Mouse (Mus musculus): ENCODE results near the gene Cdc42se1. TPM values are rescaled to one million over a fixed set of nuclear protein-coding genes. Genes with fewer than 3 reads are reported as not detected.

Cdc42se1 gene
- total and polyA plus RNA-seq, 3 experiments: 55.3 to 128 (median 71.1) TPM

- dilution Hi-C loops (cut with MboI; ENCODE audit: extremely low pct_ligation_motif_present, extremely low pct_unique_long_range_greater_than_20kb, low sequenced_read_pairs) (no loop called here), in situ Hi-C loops (cut with MboI; ENCODE audit: low pct_ligation_motif_present, low pct_unique_long_range_greater_than_20kb, low sequenced_read_pairs) (no loop called here)
- H3K4me1 ChIP-seq (ENCODE audit: control insufficient read depth in 1 of 2, insufficient read depth in 2 of 2): no peaks in the 10 kb centered on the region
- H3K27me3 ChIP-seq (replicated peaks): no peaks in the 10 kb centered on the region
- TF ChIP-seq RCOR1 (conservative IDR thresholded peaks at IDR 0.05; ENCODE audit: low read depth, low read length): no peak
- TF ChIP-seq PAX5 (IDR thresholded peaks at IDR 0.05; ENCODE audit: low read length): no peak
- no peak for TF ChIP-seq POLR2AphosphoS2 (IDR thresholded peaks at IDR 0.05; ENCODE audit: low read depth, low read length)
- no peak for TF ChIP-seq IRF4 (IDR thresholded peaks at IDR 0.05; ENCODE audit: low read depth, low read length)
- no peak for TF ChIP-seq HCFC1 (IDR thresholded peaks at IDR 0.05; ENCODE audit: low read depth, low read length)
- 0 out of 2 replicates have a peak, but pooled peaks cover 2% of the 10 kb centered on the region for H3K79me2 ChIP-seq (replicated peaks; ENCODE audit: control insufficient read depth, extremely low read depth, insufficient read depth, poor library complexity, severe bottlenecking)
- no peak overlapping the region for H3K4me3 ChIP-seq (replicated peaks in 1 of 3; ENCODE audit: low read depth in 2 of 3, low read length in 2 of 3, poor library complexity in 1 of 3)
- H3K9me3 ChIP-seq (replicated peaks; ENCODE audit: low read length): no peaks in the 10 kb centered on the region
- no peak overlapping the region for H3K4me2 ChIP-seq (ENCODE audit: insufficient read depth, low read depth, poor library complexity, severe bottlenecking)
- DNase-seq (ENCODE audit: extremely low read depth): no peak
- no peak overlapping the region for H3K27ac ChIP-seq (ENCODE audit: insufficient read depth, low read depth)
- H3K9ac ChIP-seq (ENCODE audit: insufficient read depth, low read depth): no peak overlapping the region
- peaks cover 37 to 82% of the 10 kb centered on the region in 2 experiments for H3K36me3 ChIP-seq (replicated peaks in 1 of 2; ENCODE audit: control insufficient read depth in 1 of 2, insufficient read depth in 1 of 2, low read length in 1 of 2)
These were observed 20.2 kb upstream of the Cdc42se1 start for GRCm38 (mm10) chr3:95208286-95208685.

DNA sequence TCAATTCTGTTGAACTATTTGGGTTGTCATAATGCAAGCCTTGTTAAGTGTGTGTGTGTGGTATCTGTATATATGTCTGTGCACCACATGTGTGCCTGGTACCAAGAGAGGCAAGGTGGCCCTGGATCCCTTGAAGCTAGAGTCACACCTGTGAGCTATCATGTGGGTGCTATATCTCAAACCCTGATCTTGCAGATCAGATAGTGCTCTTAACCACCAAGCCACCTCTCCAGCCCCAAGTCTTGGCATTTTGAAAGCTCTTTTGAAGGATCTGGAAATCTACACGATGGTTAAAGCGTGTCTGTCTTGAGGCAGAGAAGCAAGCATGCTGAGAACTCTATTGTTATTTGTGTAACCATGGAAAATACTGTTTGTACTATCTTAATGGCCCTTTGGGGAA is 17.9 kb upstream of the Cdc42se1 start:
- Histone ChIP-seq H3K9ac (ENCODE audit: insufficient read depth, low read depth) (no peak overlapping the region), H3K79me2 (replicated peaks; ENCODE audit: control insufficient read depth, extremely low read depth, insufficient read depth, poor library complexity, severe bottlenecking) (0 out of 2 replicates have a peak, but pooled peaks cover 4% of the 10 kb centered on the region), H3K27ac (ENCODE audit: insufficient read depth, low read depth) (no peak overlapping the region), H3K4me1 (ENCODE audit: control insufficient read depth in 1 of 2, insufficient read depth in 2 of 2) (no peaks in the 10 kb centered on the region; a peak in 1 of 4 replicates), H3K27me3 (replicated peaks) (no peaks in the 10 kb centered on the region), H3K9me3 (replicated peaks; ENCODE audit: low read length) (no peaks in the 10 kb centered on the region), H3K4me2 (ENCODE audit: insufficient read depth, low read depth, poor library complexity, severe bottlenecking) (no peak overlapping the region), H3K36me3 (replicated peaks in 1 of 2; ENCODE audit: control insufficient read depth in 1 of 2, insufficient read depth in 1 of 2, low read length in 1 of 2) (peaks cover 30 to 79% of the 10 kb centered on the region in 2 experiments), H3K4me3 (replicated peaks in 1 of 3; ENCODE audit: low read depth in 2 of 3, low read length in 2 of 3, poor library complexity in 1 of 3) (no peak overlapping the region)
- in situ Hi-C loops (cut with MboI; ENCODE audit: low pct_ligation_motif_present, low pct_unique_long_range_greater_than_20kb, low sequenced_read_pairs) (loop anchor here (10.0 kb wide), 1 partner anchor 66 kb away; the partner anchor contains the start of gene Tnfaip8l2), dilution Hi-C loops (cut with MboI; ENCODE audit: extremely low pct_ligation_motif_present, extremely low pct_unique_long_range_greater_than_20kb, low sequenced_read_pairs) (no loop called here)
- no peak for TF ChIP-seq SMC3 (IDR thresholded peaks at IDR 0.05; ENCODE audit: low read depth, low read length)
- TF ChIP-seq MXI1 (IDR thresholded peaks at IDR 0.05; ENCODE audit: low read depth, low read length): no peak
- TF ChIP-seq ZNF384 (IDR thresholded peaks at IDR 0.05; ENCODE audit: low read depth, low read length): no peak
- TF ChIP-seq MAFK (IDR thresholded peaks at IDR 0.05; ENCODE audit: insufficient replicate concordance, low read length): no peak
- no peak for TF ChIP-seq CTCF (conservative IDR thresholded peaks at IDR 0.05 in 1 of 2, IDR thresholded peaks at IDR 0.05 in 1 of 2; ENCODE audit: low read depth in 2 of 2, low read length in 2 of 2)
- no peak for TF ChIP-seq SIN3A (IDR thresholded peaks at IDR 0.05; ENCODE audit: low read length)
- no peak for TF ChIP-seq NELFE (IDR thresholded peaks at IDR 0.05; ENCODE audit: low read depth, low read length)
- TF ChIP-seq RCOR1 (conservative IDR thresholded peaks at IDR 0.05; ENCODE audit: low read depth, low read length): no peak
- TF ChIP-seq ZC3H11A (IDR thresholded peaks at IDR 0.05; ENCODE audit: low read depth, low read length): no peak
- no peak for TF ChIP-seq BHLHE40 (IDR thresholded peaks at IDR 0.05; ENCODE audit: low read depth, low read length)
- no peak for TF ChIP-seq TBP (conservative IDR thresholded peaks at IDR 0.05; ENCODE audit: low read depth, low read length)
- TF ChIP-seq MAX (IDR thresholded peaks at IDR 0.05; ENCODE audit: low read length): no peak
- TF ChIP-seq USF1 (IDR thresholded peaks at IDR 0.05; ENCODE audit: low read depth, low read length): no peak
- no peak for TF ChIP-seq ETS1 (conservative IDR thresholded peaks at IDR 0.05; ENCODE audit: low read depth, low read length)
- TF ChIP-seq ZMIZ1 (IDR thresholded peaks at IDR 0.05; ENCODE audit: low read depth, low read length): no peak
- no peak for TF ChIP-seq CHD1 (IDR thresholded peaks at IDR 0.05; ENCODE audit: low read depth, low read length)
- TF ChIP-seq MEF2A (IDR thresholded peaks at IDR 0.05; ENCODE audit: borderline replicate concordance, low read depth, low read length): no peak
- no peak for TF ChIP-seq CHD2 (IDR thresholded peaks at IDR 0.05; ENCODE audit: low read length)
- no peak for TF ChIP-seq ELF1 (IDR thresholded peaks at IDR 0.05; ENCODE audit: low read depth, low read length)
- DNase-seq (ENCODE audit: extremely low read depth): no peak
